ENCODE assay signal across 34 mouse cellular contexts in the genomic region with DNA sequence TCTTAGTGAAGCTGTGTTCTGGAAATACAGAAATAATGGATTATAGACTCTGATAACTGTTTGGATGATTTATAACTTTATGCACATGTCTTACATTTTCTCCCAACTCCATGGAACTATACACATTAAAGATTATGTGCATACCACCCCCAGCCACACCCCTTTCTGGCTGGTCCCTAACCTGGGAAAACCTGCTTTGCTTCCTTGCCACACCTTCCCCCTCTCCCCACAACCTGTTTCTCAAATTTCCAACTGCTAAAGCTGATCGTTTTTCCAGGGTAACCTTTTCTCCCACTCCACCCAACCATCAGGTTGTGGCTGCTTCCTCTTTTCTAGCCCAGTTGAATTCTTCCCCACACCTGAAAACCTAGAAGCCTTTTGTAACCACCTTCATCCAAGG. TPM values are rescaled to one million over a fixed set of nuclear protein-coding genes. Genes with fewer than 3 reads are reported as not detected.
DNase-seq lines count a peak whose midpoint lies in the region; ATAC-seq and TF ChIP-seq lines count a peak whose summit lies in the region.
"Had no signal": no experiment of that assay in that cellular context is flagged by ENCODE, and none has a peak within 500 bp of the region (broad histone marks: within the 10 kb centered on the region; RNA-seq: fewer than 3 reads in every experiment).

No protein-coding gene starts in this region.

- no peaks in the 10 kb centered on the region for H3K4me1 ChIP-seq in embryonic facial prominence, embryonic 14.5 days (ENCODE audit: control insufficient read depth, insufficient read depth, low read length)
- no peaks in the 10 kb centered on the region for H3K4me1 ChIP-seq in embryonic facial prominence, embryonic 10.5 days
- H3K4me1 ChIP-seq in limb, embryonic 14.5 days (ENCODE audit: control insufficient read depth, insufficient read depth, low read length), result no peaks in the 10 kb centered on the region
- no peaks in the 10 kb centered on the region for H3K4me1 ChIP-seq in limb, embryonic 10.5 days
- H3K4me1 ChIP-seq in stomach, postnatal 0 days (replicated peaks; ENCODE audit: control insufficient read depth, insufficient read depth), result no peaks in the 10 kb centered on the region
- H3K4me1 ChIP-seq: forebrain, embryonic 10.5 days; forebrain, embryonic 15.5 days; heart, embryonic 13.5 days; hindbrain, embryonic 10.5 days; hindbrain, embryonic 15.5 days; limb, embryonic 15.5 days; liver, embryonic 13.5 days; megakaryocyte, embryonic 14.5 days; midbrain, embryonic 12.5 days; neural tube, embryonic 13.5 days had no signal

- TF ChIP-seq POLR2A in limb, embryonic 14.5 days (IDR thresholded peaks at IDR 0.05; ENCODE audit: borderline replicate concordance, extremely low read depth, insufficient read depth, insufficient read length), result no peak

- H3K4me3 ChIP-seq in embryonic facial prominence, embryonic 14.5 days (ENCODE audit: low read depth, low read length), result no peak overlapping the region
- H3K4me3 ChIP-seq in embryonic facial prominence, embryonic 10.5 days, result no peak overlapping the region
- H3K4me3 ChIP-seq in limb, embryonic 14.5 days (replicated peaks; ENCODE audit: low read length), result no peak overlapping the region
- no peak overlapping the region for H3K4me3 ChIP-seq in limb, embryonic 10.5 days
- H3K4me3 ChIP-seq in stomach, postnatal 0 days (ENCODE audit: low read depth, low read length), result no peak overlapping the region
- H3K4me3 ChIP-seq: forebrain, embryonic 10.5 days; forebrain, embryonic 15.5 days; gastrocnemius, adult 2 months; heart, embryonic 13.5 days; hindbrain, embryonic 10.5 days; hindbrain, embryonic 15.5 days; limb, embryonic 15.5 days; liver, embryonic 13.5 days; megakaryocyte, embryonic 14.5 days; midbrain, embryonic 12.5 days; myocyte; neural tube, embryonic 13.5 days had no signal

- 30% methylated on average over 1 of the region's 1 CpGs for WGBS in embryonic facial prominence, embryonic 14.5 days
- 61% methylated on average over 1 of the region's 1 CpGs for WGBS in embryonic facial prominence, embryonic 10.5 days
- 30% methylated on average over 1 of the region's 1 CpGs for WGBS in limb, embryonic 14.5 days
- WGBS in limb, embryonic 10.5 days, result 53% methylated on average over 1 of the region's 1 CpGs
- 25% methylated on average over 1 of the region's 1 CpGs for WGBS in stomach, postnatal 0 days

- H3K4me2 ChIP-seq in embryonic facial prominence, embryonic 14.5 days (ENCODE audit: low read depth, low read length), result no peak overlapping the region
- H3K4me2 ChIP-seq in limb, embryonic 14.5 days (replicated peaks; ENCODE audit: low read depth, low read length, severe bottlenecking), result no peak overlapping the region
- H3K4me2 ChIP-seq in stomach, postnatal 0 days (replicated peaks; ENCODE audit: low read depth), result no peak overlapping the region
- H3K4me2 ChIP-seq: forebrain, embryonic 15.5 days; heart, embryonic 13.5 days; hindbrain, embryonic 15.5 days; limb, embryonic 15.5 days; liver, embryonic 13.5 days; midbrain, embryonic 12.5 days; neural tube, embryonic 13.5 days had no signal

- no peaks in the 10 kb centered on the region for H3K9me3 ChIP-seq in embryonic facial prominence, embryonic 14.5 days (ENCODE audit: control insufficient read depth, low read length)
- H3K9me3 ChIP-seq in embryonic facial prominence, embryonic 10.5 days, result no peaks in the 10 kb centered on the region
- H3K9me3 ChIP-seq in limb, embryonic 14.5 days (ENCODE audit: control insufficient read depth, low read length), result no peaks in the 10 kb centered on the region
- no peaks in the 10 kb centered on the region for H3K9me3 ChIP-seq in limb, embryonic 10.5 days (replicated peaks)
- H3K9me3 ChIP-seq in stomach, postnatal 0 days (ENCODE audit: control insufficient read depth, low read length), result no peaks in the 10 kb centered on the region
- H3K9me3 ChIP-seq: forebrain, embryonic 10.5 days; forebrain, embryonic 15.5 days; heart, embryonic 13.5 days; hindbrain, embryonic 10.5 days; hindbrain, embryonic 15.5 days; limb, embryonic 15.5 days; liver, embryonic 13.5 days; megakaryocyte, embryonic 14.5 days; midbrain, embryonic 12.5 days; neural tube, embryonic 13.5 days had no signal

- no peak overlapping the region for H3K27ac ChIP-seq in embryonic facial prominence, embryonic 14.5 days (replicated peaks; ENCODE audit: low read depth, low read length)
- no peak overlapping the region for H3K27ac ChIP-seq in embryonic facial prominence, embryonic 10.5 days (replicated peaks)
- H3K27ac ChIP-seq in limb, embryonic 14.5 days (replicated peaks; ENCODE audit: low read depth, low read length), result no peak overlapping the region
- H3K27ac ChIP-seq in limb, embryonic 10.5 days, result no peak overlapping the region
- peak overlapping the region; percentile 24 for H3K27ac ChIP-seq in stomach, postnatal 0 days (replicated peaks)
- H3K27ac ChIP-seq: forebrain, embryonic 10.5 days; forebrain, embryonic 15.5 days; gastrocnemius, adult 2 months; heart, embryonic 13.5 days; hindbrain, embryonic 10.5 days; hindbrain, embryonic 15.5 days; kidney, postnatal 0 days; limb, embryonic 15.5 days; liver, embryonic 13.5 days; midbrain, embryonic 12.5 days; neural tube, embryonic 13.5 days had no signal

- H3K36me3 ChIP-seq in embryonic facial prominence, embryonic 14.5 days (ENCODE audit: control insufficient read depth, insufficient read depth, low read length), result no peaks in the 10 kb centered on the region
- H3K36me3 ChIP-seq in embryonic facial prominence, embryonic 10.5 days (replicated peaks), result no peaks in the 10 kb centered on the region
- no peaks in the 10 kb centered on the region for H3K36me3 ChIP-seq in limb, embryonic 14.5 days (ENCODE audit: control insufficient read depth, insufficient read depth, low read length)
- no peaks in the 10 kb centered on the region for H3K36me3 ChIP-seq in limb, embryonic 10.5 days
- H3K36me3 ChIP-seq in stomach, postnatal 0 days (ENCODE audit: control insufficient read depth, insufficient read depth, low read length), result no peaks in the 10 kb centered on the region
- H3K36me3 ChIP-seq: forebrain, embryonic 10.5 days; forebrain, embryonic 15.5 days; G1E; heart, embryonic 13.5 days; hindbrain, embryonic 10.5 days; hindbrain, embryonic 15.5 days; limb, embryonic 15.5 days; liver, embryonic 13.5 days; midbrain, embryonic 12.5 days; neural tube, embryonic 13.5 days had no signal

- no peak for TF ChIP-seq CTCF in stomach, postnatal 0 days (IDR thresholded peaks at IDR 0.05; ENCODE audit: low read depth)

- TF ChIP-seq EP300 in stomach, postnatal 0 days (optimal IDR thresholded peaks at IDR 0.05), result no peak

- no peak overlapping the region for H3K9ac ChIP-seq in embryonic facial prominence, embryonic 14.5 days (ENCODE audit: low read depth, low read length)
- no peak overlapping the region for H3K9ac ChIP-seq in limb, embryonic 14.5 days (ENCODE audit: low read depth, low read length, severe bottlenecking)
- H3K9ac ChIP-seq in stomach, postnatal 0 days (ENCODE audit: low read length), result no peak overlapping the region
- H3K9ac ChIP-seq: forebrain, embryonic 15.5 days; heart, embryonic 13.5 days; hindbrain, embryonic 15.5 days; limb, embryonic 15.5 days; liver, embryonic 13.5 days; midbrain, embryonic 12.5 days; neural tube, embryonic 13.5 days had no signal

- no peaks in the 10 kb centered on the region for H3K27me3 ChIP-seq in embryonic facial prominence, embryonic 14.5 days (replicated peaks; ENCODE audit: control insufficient read depth, insufficient read depth, low read length)
- H3K27me3 ChIP-seq in embryonic facial prominence, embryonic 10.5 days (replicated peaks; ENCODE audit: low read depth, poor library complexity, severe bottlenecking), result no peaks in the 10 kb centered on the region
- H3K27me3 ChIP-seq in limb, embryonic 14.5 days (ENCODE audit: control insufficient read depth, insufficient read depth, low read length), result no peaks in the 10 kb centered on the region
- no peaks in the 10 kb centered on the region for H3K27me3 ChIP-seq in limb, embryonic 10.5 days (ENCODE audit: low read depth, poor library complexity, severe bottlenecking)
- H3K27me3 ChIP-seq in stomach, postnatal 0 days (ENCODE audit: control insufficient read depth, insufficient read depth, low read length), result no peaks in the 10 kb centered on the region
- H3K27me3 ChIP-seq: forebrain, embryonic 15.5 days; heart, embryonic 13.5 days; hindbrain, embryonic 15.5 days; limb, embryonic 15.5 days; liver, embryonic 13.5 days; megakaryocyte, embryonic 14.5 days; midbrain, embryonic 12.5 days; neural tube, embryonic 13.5 days had no signal

- peak; percentile 80; the same call in 1 of the 2 replicates for ATAC-seq in embryonic facial prominence, embryonic 14.5 days (ENCODE audit: low read depth)
- no peak for ATAC-seq in limb, embryonic 14.5 days (ENCODE audit: low FRiP score, low read depth)
- ATAC-seq in stomach, postnatal 0 days (ENCODE audit: low FRiP score, low TSS enrichment), result peak; percentile 65
- ATAC-seq: forebrain, embryonic 15.5 days; inflammation-experienced regulatory T-cells, adult 6 months had no signal

- DNase-seq in embryonic facial prominence, embryonic 14.5 days (ENCODE audit: low spot score), result peak; percentile 72
- DNase-seq in embryonic facial prominence, embryonic 10.5 days (ENCODE audit: low spot score), result no peak
- DNase-seq in limb, embryonic 14.5 days (ENCODE audit: low spot score), result peak; percentile 33
- no peak for DNase-seq in limb, embryonic 10.5 days (ENCODE audit: low spot score)
- peak; percentile 0 for DNase-seq in lung, postnatal 36 days
- no peak for DNase-seq in lung, postnatal 25 days (ENCODE audit: low spot score)
- DNase-seq in stomach, postnatal 0 days (ENCODE audit: low spot score), result peak; percentile 23
- DNase-seq in testis, postnatal 14 days (ENCODE audit: low spot score), result no peak
- DNase-seq: cerebellum, adult 2 months; cerebellum, postnatal 25 days; gastrocnemius, adult 2 months; heart, postnatal 10 days; kidney, postnatal 4 days; liver, embryonic 13.5 days; right cerebral cortex, postnatal 4 days; thymus, adult 18-20 months; thymus, postnatal 36 days had no signal

RNA-seq across cellular contexts. Expression of a gene that starts 0.6 kb away (rescaled TPM):
- polyA plus RNA-seq in embryonic facial prominence, embryonic 14.5 days (2014; fragmentation: Nextera tagmentation; extraction: Ambion mirVana), result 28.3 and 67.4 TPM in 2 replicates
- polyA plus RNA-seq in embryonic facial prominence, embryonic 10.5 days (2016; fragmentation: Nextera tagmentation; extraction: Ambion mirVana), result not detected in 2 replicates
- polyA plus RNA-seq in limb, embryonic 14.5 days (2012; rRNA removed), result 6.4 and 6.5 TPM in 2 replicates
- polyA plus RNA-seq in limb, embryonic 14.5 days (2014; fragmentation: Nextera tagmentation; extraction: Ambion mirVana), result 12.7 and 21.2 TPM in 2 replicates
- polyA plus RNA-seq in limb, embryonic 10.5 days (2016; fragmentation: Nextera tagmentation; extraction: Ambion mirVana), result not detected in 2 replicates
- polyA plus RNA-seq in stomach, postnatal 0 days (2015; fragmentation: Nextera tagmentation; extraction: Ambion mirVana), result 1,567 and 1,571 TPM in 2 replicates
- polyA plus RNA-seq: forebrain, embryonic 10.5 days; forebrain, embryonic 15.5 days; G1E; hindbrain, embryonic 10.5 days; hindbrain, embryonic 15.5 days; inflammation-experienced regulatory T-cells, adult 6 months; liver, embryonic 13.5 days; midbrain, embryonic 12.5 days; midbrain, postnatal 0 days; neural tube, embryonic 13.5 days; spleen, adult 2 months had no signal

RNA-seq across cellular contexts. Expression of a gene that starts 14.0 kb away (rescaled TPM):
- polyA plus RNA-seq in embryonic facial prominence, embryonic 14.5 days (2014; fragmentation: Nextera tagmentation; extraction: Ambion mirVana), result not detected in 2 replicates
- not detected in 2 replicates for polyA plus RNA-seq in embryonic facial prominence, embryonic 10.5 days (2016; fragmentation: Nextera tagmentation; extraction: Ambion mirVana)
- polyA plus RNA-seq in limb, embryonic 14.5 days (2012; rRNA removed), result not detected in 2 replicates
- not detected in 2 replicates for polyA plus RNA-seq in limb, embryonic 14.5 days (2014; fragmentation: Nextera tagmentation; extraction: Ambion mirVana)
- not detected in 2 replicates for polyA plus RNA-seq in limb, embryonic 10.5 days (2016; fragmentation: Nextera tagmentation; extraction: Ambion mirVana)
- polyA plus RNA-seq in stomach, postnatal 0 days (2015; fragmentation: Nextera tagmentation; extraction: Ambion mirVana), result 1.3 and 1.5 TPM in 2 replicates
- polyA plus RNA-seq: cerebellum, adult 2 months; embryonic facial prominence, embryonic 11.5 days; forebrain, embryonic 10.5 days; forebrain, embryonic 15.5 days; frontal cortex, adult 2 months; G1E; heart, embryonic 13.5 days; hindbrain, embryonic 10.5 days; hindbrain, embryonic 15.5 days; inflammation-experienced regulatory T-cells, adult 6 months; kidney, postnatal 0 days; limb, embryonic 15.5 days; liver, embryonic 13.5 days; midbrain, embryonic 12.5 days; midbrain, postnatal 0 days; myocyte; neural tube, embryonic 13.5 days; spleen, adult 2 months had no signal

RNA-seq across cellular contexts. Expression of a gene that starts 27.8 kb away (rescaled TPM):
- polyA plus RNA-seq in embryonic facial prominence, embryonic 14.5 days (2014; fragmentation: Nextera tagmentation; extraction: Ambion mirVana), result 0.45 and 4.9 TPM in 2 replicates
- polyA plus RNA-seq in embryonic facial prominence, embryonic 10.5 days (2016; fragmentation: Nextera tagmentation; extraction: Ambion mirVana), result not detected in 2 replicates
- polyA plus RNA-seq in limb, embryonic 14.5 days (2012; rRNA removed), result not detected in 2 replicates
- polyA plus RNA-seq in limb, embryonic 14.5 days (2014; fragmentation: Nextera tagmentation; extraction: Ambion mirVana), result 0.25 TPM in 1 of 2 replicates, not detected in the other
- not detected in 2 replicates for polyA plus RNA-seq in limb, embryonic 10.5 days (2016; fragmentation: Nextera tagmentation; extraction: Ambion mirVana)
- 1,930 and 1,986 TPM in 2 replicates for polyA plus RNA-seq in stomach, postnatal 0 days (2015; fragmentation: Nextera tagmentation; extraction: Ambion mirVana)
- polyA plus RNA-seq: cerebellum, adult 2 months; embryonic facial prominence, embryonic 11.5 days; forebrain, embryonic 10.5 days; forebrain, embryonic 15.5 days; frontal cortex, adult 2 months; G1E; heart, embryonic 13.5 days; hindbrain, embryonic 10.5 days; hindbrain, embryonic 15.5 days; inflammation-experienced regulatory T-cells, adult 6 months; kidney, postnatal 0 days; liver, embryonic 13.5 days; midbrain, embryonic 12.5 days; midbrain, postnatal 0 days; myocyte; neural tube, embryonic 13.5 days; spleen, adult 2 months had no signal

RNA-seq across cellular contexts. Expression of a gene that starts 47.7 kb away (rescaled TPM):
- 3.4 and 12.9 TPM in 2 replicates for polyA plus RNA-seq in embryonic facial prominence, embryonic 14.5 days (2014; fragmentation: Nextera tagmentation; extraction: Ambion mirVana)
- polyA plus RNA-seq in embryonic facial prominence, embryonic 10.5 days (2016; fragmentation: Nextera tagmentation; extraction: Ambion mirVana), result not detected in 2 replicates
- 6.1 and 6.3 TPM in 2 replicates for polyA plus RNA-seq in limb, embryonic 14.5 days (2012; rRNA removed)
- polyA plus RNA-seq in limb, embryonic 14.5 days (2014; fragmentation: Nextera tagmentation; extraction: Ambion mirVana), result 8.4 and 15.7 TPM in 2 replicates
- not detected in 2 replicates for polyA plus RNA-seq in limb, embryonic 10.5 days (2016; fragmentation: Nextera tagmentation; extraction: Ambion mirVana)
- 17.1 and 19.3 TPM in 2 replicates for polyA plus RNA-seq in stomach, postnatal 0 days (2015; fragmentation: Nextera tagmentation; extraction: Ambion mirVana)
- polyA plus RNA-seq: cerebellum, adult 2 months; embryonic facial prominence, embryonic 11.5 days; forebrain, embryonic 10.5 days; forebrain, embryonic 15.5 days; frontal cortex, adult 2 months; G1E; heart, embryonic 13.5 days; hindbrain, embryonic 10.5 days; hindbrain, embryonic 15.5 days; inflammation-experienced regulatory T-cells, adult 6 months; kidney, postnatal 0 days; liver, embryonic 13.5 days; midbrain, embryonic 12.5 days; midbrain, postnatal 0 days; neural tube, embryonic 13.5 days; spleen, adult 2 months had no signal

RNA-seq across cellular contexts. Expression of a gene that starts 48.0 kb away (rescaled TPM):
- polyA plus RNA-seq in embryonic facial prominence, embryonic 14.5 days (2014; fragmentation: Nextera tagmentation; extraction: Ambion mirVana), result 0.89 TPM in 1 of 2 replicates, not detected in the other
- polyA plus RNA-seq in embryonic facial prominence, embryonic 10.5 days (2016; fragmentation: Nextera tagmentation; extraction: Ambion mirVana), result not detected in 2 replicates
- polyA plus RNA-seq in limb, embryonic 14.5 days (2012; rRNA removed), result not detected in 2 replicates
- polyA plus RNA-seq in limb, embryonic 14.5 days (2014; fragmentation: Nextera tagmentation; extraction: Ambion mirVana), result not detected in 2 replicates
- polyA plus RNA-seq in limb, embryonic 10.5 days (2016; fragmentation: Nextera tagmentation; extraction: Ambion mirVana), result not detected in 2 replicates
- polyA plus RNA-seq in stomach, postnatal 0 days (2015; fragmentation: Nextera tagmentation; extraction: Ambion mirVana), result not detected in 2 replicates
- polyA plus RNA-seq: cerebellum, adult 2 months; embryonic facial prominence, embryonic 11.5 days; forebrain, embryonic 10.5 days; forebrain, embryonic 15.5 days; frontal cortex, adult 2 months; G1E; heart, embryonic 13.5 days; hindbrain, embryonic 10.5 days; hindbrain, embryonic 15.5 days; inflammation-experienced regulatory T-cells, adult 6 months; kidney, postnatal 0 days; liver, embryonic 13.5 days; midbrain, embryonic 12.5 days; midbrain, postnatal 0 days; myocyte; neural tube, embryonic 13.5 days; spleen, adult 2 months had no signal

Comparison
In these comparisons a context has a peak if more than half of its experiments do, and no peak if none do; other contexts are left out.
1. DNase-seq: peak in embryonic facial prominence, embryonic 14.5 days (single experiment), limb, embryonic 14.5 days (single experiment), lung, postnatal 36 days (single experiment) and stomach, postnatal 0 days (single experiment); none in embryonic facial prominence, embryonic 10.5 days (single experiment), limb, embryonic 10.5 days (single experiment), lung, postnatal 25 days (single experiment) and testis, postnatal 14 days (single experiment).
2. RNA of a gene that starts 0.6 kb away (polyA plus RNA-seq): 1,567 to 1,571 TPM in stomach, postnatal 0 days; 28.3 to 67.4 TPM in embryonic facial prominence, embryonic 14.5 days, 6.4 to 21.2 TPM in limb, embryonic 14.5 days, not detected in embryonic facial prominence, embryonic 10.5 days and not detected in limb, embryonic 10.5 days; every median in the first group is over 10 times any median in the second.
3. RNA of a gene that starts 27.8 kb away (polyA plus RNA-seq): 1,930 to 1,986 TPM in stomach, postnatal 0 days; 0.45 to 4.9 TPM in embryonic facial prominence, embryonic 14.5 days, 0.25 TPM in limb, embryonic 14.5 days, not detected in embryonic facial prominence, embryonic 10.5 days and not detected in limb, embryonic 10.5 days; every median in the first group is over 100 times any median in the second.